Mouse (Mus musculus) intestine, embryonic 15.5 days (tissue): Measurements from ENCODE around the gene Ubd. TPM values are rescaled to one million over a fixed set of nuclear protein-coding genes. Genes with fewer than 3 reads are reported as not detected.
"Not testable (repeated sequence)": the region's sequence is repeated elsewhere in the genome, so short reads cannot be mapped to it uniquely, and the experiment has no call there.

Source experiments
- ATAC-seq: fragments of 200-750 bp; cut with Nextera tagmentation; 2 replicates; pipeline ENCODE4 v1.8.0; 2017; ENCODE audit warnings: moderate TSS enrichment, moderate library complexity
- H3K27ac ChIP-seq: fragments of 300-500 bp; sonication (generic); 2 replicates; pipeline ENCODE4 v1.5.1; 2015; ENCODE audit warnings: mild to moderate bottlenecking, inconsistent platforms
- H3K27me3 ChIP-seq: fragments of 300-500 bp; sonication (generic); replicated peaks from 2 replicates; pipeline ENCODE4 v1.6.1; 2015; ENCODE audit warnings: inconsistent platforms
- H3K36me3 ChIP-seq: fragments of 300-500 bp; sonication (generic); 2 replicates; pipeline ENCODE4 v1.6.1; 2015; ENCODE audit warnings: inconsistent platforms
- H3K4me1 ChIP-seq: fragments of 300-500 bp; sonication (generic); replicated peaks from 2 replicates; pipeline ENCODE4 v1.6.1; 2015; ENCODE audit warnings: inconsistent platforms
- H3K4me2 ChIP-seq: fragments of 300-500 bp; sonication (generic); replicated peaks from 2 replicates; pipeline ENCODE4 v1.6.1; 2015; ENCODE audit warnings: mild to moderate bottlenecking, inconsistent platforms
- H3K4me3 ChIP-seq: fragments of 300-500 bp; sonication (generic); replicated peaks from 2 replicates; pipeline ENCODE4 v1.5.1; 2015; ENCODE audit warnings: inconsistent platforms
- H3K9ac ChIP-seq: fragments of 300-500 bp; sonication (generic); 2 replicates; pipeline ENCODE4 v1.6.1; 2015; ENCODE audit warnings: inconsistent platforms
- H3K9me3 ChIP-seq: fragments of 300-500 bp; sonication (generic); 2 replicates; pipeline ENCODE4 v1.6.1; 2016; ENCODE audit warnings: inconsistent platforms
- WGBS: fragments of 180-500 bp; shearing (Covaris S2); methylation state at CpG from one replicate; pipeline ENCODE4 v1.1.7; 2015; 5-methylcytosine and 5-hydroxymethylcytosine counted together
- polyA plus RNA-seq: library from polyadenylated mRNA; unstranded; fragments of >200 nt; fragmentation: Nextera tagmentation; extraction: Ambion mirVana; gene quantifications from 2 replicates; pipeline ENCODE4 v1.2.1, GENCODE M21; 2015

Ubd gene
- polyA plus RNA-seq, 1 experiment from 2014 or later: not detected

- WGBS: 77% methylated on average over 3 of the region's 3 CpGs
- Histone ChIP-seq H3K27me3 (no peaks in the 10 kb centered on the region), H3K27ac (no peak overlapping the region), H3K4me1 (no peaks in the 10 kb centered on the region), H3K4me2 (no peak overlapping the region), H3K36me3 (no peaks in the 10 kb centered on the region), H3K4me3 (no peak overlapping the region), H3K9me3 (no peaks in the 10 kb centered on the region), H3K9ac (no peak overlapping the region)
- ATAC-seq: no peak
Observed at GRCm38 (mm10) chr17:37218486-37218885, 24.8 kb downstream of the Ubd start.

- Histone ChIP-seq H3K9me3 (no peaks in the 10 kb centered on the region), H3K4me1 (no peaks in the 10 kb centered on the region), H3K27ac (no peak within 1 kb of the TSS), H3K9ac (no peak within 1 kb of the TSS), H3K4me3 (no peak within 1 kb of the TSS), H3K27me3 (no peaks in the 10 kb centered on the region), H3K36me3 (no peaks in the 10 kb centered on the region), H3K4me2 (no peak within 1 kb of the TSS)
- WGBS: 63% methylated on average over 4 of the region's 4 CpGs
- ATAC-seq: no peak
Observed at GRCm38 (mm10) chr17:37219846-37220245, 26.2 kb downstream of the Ubd start, which contains the start of gene Olfr96. Gene Olfr96, plus strand, starts transcription at chr17:37220146.

GRCm38 (mm10) chr17:37221879-37222278, 28.2 kb downstream of the Ubd start:
- Histone ChIP-seq H3K36me3 (no peaks in the 10 kb centered on the region), H3K9me3 (no peaks in the 10 kb centered on the region), H3K9ac (no peak overlapping the region), H3K4me3 (no peak overlapping the region), H3K27me3 (no peaks in the 10 kb centered on the region), H3K27ac (no peak overlapping the region), H3K4me2 (no peak overlapping the region), H3K4me1 (no peaks in the 10 kb centered on the region)
- WGBS: 27% methylated on average over 1 of the region's 1 CpGs
- no peak for ATAC-seq

GRCm38 (mm10) chr17:37237230-37237629, 43.5 kb downstream of the Ubd start, which contains the start of gene Olfr97:
Gene Olfr97, minus strand, starts transcription at chr17:37237330.
- ATAC-seq, H3K4me3 ChIP-seq, H3K4me2 ChIP-seq, H3K27me3 ChIP-seq, H3K4me1 ChIP-seq, H3K9ac ChIP-seq, H3K27ac ChIP-seq, H3K9me3 ChIP-seq, H3K36me3 ChIP-seq: not testable (repeated sequence)
- WGBS: 88% methylated on average over 2 of the region's 2 CpGs

- peak; percentile 62 for ATAC-seq
- WGBS: 10% methylated on average over 3 of the region's 3 CpGs
Observed at GRCm38 (mm10) chr17:37242198-37242597, 48.5 kb downstream of the Ubd start.

More at GRCm38 (mm10) chr17:37242198-37242597, 48.5 kb downstream of the Ubd start:
- Histone ChIP-seq H3K4me2 (no peak overlapping the region), H3K4me1 (no peaks in the 10 kb centered on the region), H3K9me3 (no peaks in the 10 kb centered on the region; the same call in 1 of the 2 replicates), H3K4me3 (no peak overlapping the region), H3K9ac (no peak overlapping the region), H3K27me3 (no peaks in the 10 kb centered on the region), H3K36me3 (no peaks in the 10 kb centered on the region), H3K27ac (no peak overlapping the region)

Other genes starting within 250 kb of the Ubd start
- 95.4 and 99.5 TPM in 2 replicates for gene Ppp1r11, start 242.2 kb upstream of the Ubd start, polyA plus RNA-seq
- gene Znrd1, start 235.3 kb upstream of the Ubd start, polyA plus RNA-seq: 69.5 and 76.3 TPM in 2 replicates
- gene Znrd1as, start 235.3 kb upstream of the Ubd start, polyA plus RNA-seq: 6.3 TPM in 2 replicates
- gene 2410137M14Rik, start 212.7 kb upstream of the Ubd start, polyA plus RNA-seq: not detected in 2 replicates
- 0.24 and 0.28 TPM in 2 replicates for gene H2-M5, start 204.4 kb upstream of the Ubd start, polyA plus RNA-seq
- 49.9 and 57.6 TPM in 2 replicates for gene Zfp57, start 192.7 kb upstream of the Ubd start, polyA plus RNA-seq
- 0.13 and 0.14 TPM in 2 replicates for gene Mog, start 170.5 kb upstream of the Ubd start, polyA plus RNA-seq
- gene Gabbr1, start 147.9 kb upstream of the Ubd start, polyA plus RNA-seq: 6.0 and 7.6 TPM in 2 replicates
- 0.08 TPM in 1 of 2 replicates, not detected in the other for gene Olfr90, start 105.4 kb upstream of the Ubd start, polyA plus RNA-seq
- not detected in 2 replicates for gene Olfr91, start 95.6 kb upstream of the Ubd start, polyA plus RNA-seq
- gene Olfr92, start 73.8 kb upstream of the Ubd start, polyA plus RNA-seq: not detected in 2 replicates
- not detected in 2 replicates for gene Olfr93, start 32.4 kb upstream of the Ubd start, polyA plus RNA-seq
- not detected in 2 replicates for gene Olfr94, start 7.1 kb downstream of the Ubd start, polyA plus RNA-seq
- not detected in 2 replicates for gene Olfr95, start 19.2 kb downstream of the Ubd start, polyA plus RNA-seq
- gene Olfr96, start 26.3 kb downstream of the Ubd start, polyA plus RNA-seq: not detected in 2 replicates
- gene Olfr97, start 43.4 kb downstream of the Ubd start, polyA plus RNA-seq: not detected in 2 replicates
- gene Olfr98, start 69.9 kb downstream of the Ubd start, polyA plus RNA-seq: not detected in 2 replicates
- 4.8 and 4.9 TPM in 2 replicates for gene H2-M3, start 76.3 kb downstream of the Ubd start, polyA plus RNA-seq
- gene Olfr99, start 89.6 kb downstream of the Ubd start, polyA plus RNA-seq: 0.10 TPM in 1 of 2 replicates, not detected in the other
- not detected in 2 replicates for gene Olfr101, start 110.4 kb downstream of the Ubd start, polyA plus RNA-seq
- gene Olfr102, start 123.2 kb downstream of the Ubd start, polyA plus RNA-seq: not detected in 2 replicates
- gene Olfr103, start 145.8 kb downstream of the Ubd start, polyA plus RNA-seq: not detected in 2 replicates
- not detected in 2 replicates for gene Olfr104-ps, start 165.7 kb downstream of the Ubd start, polyA plus RNA-seq
- gene Olfr105-ps, start 185.1 kb downstream of the Ubd start, polyA plus RNA-seq: not detected in 2 replicates
- not detected in 2 replicates for gene Olfr106-ps, start 196.5 kb downstream of the Ubd start, polyA plus RNA-seq
- not detected in 2 replicates for gene Olfr107, start 205.3 kb downstream of the Ubd start, polyA plus RNA-seq